Mouse (Mus musculus) megakaryocyte, embryonic 14.5 days (primary cell): ENCODE measurements at regions not wholly inside any gene's neighbourhood (a gene's known extent, or its start where the extent isn't known, plus 50 kb on each side); places are given as distances from the start of the nearest gene placed in this dataset.

Source experiments
- FLI1 ChIP-seq: IDR thresholded peaks from 2 replicates; pipeline ENCODE4 v1.6.1; 2012; ENCODE audit warnings: low read length, inconsistent platforms, mixed read lengths
- GATA1 ChIP-seq: IDR thresholded peaks from 3 replicates; pipeline ENCODE4 v1.6.1; 2012; ENCODE audit warnings: mixed read lengths, low read length, inconsistent platforms, borderline replicate concordance

GRCm38 (mm10) chr17:85888568-85889398, 200.7 kb upstream of the Six2 start:
- TF ChIP-seq GATA1 (no peak), FLI1 (no peak)
